Mouse (Mus musculus): ENCODE results near the gene Nhlh1. TPM values are rescaled to one million over a fixed set of nuclear protein-coding genes. Genes with fewer than 3 reads are reported as not detected.

The Nhlh1 gene
- polyA plus RNA-seq, 2 experiments: not detected

GRCm38 (mm10) chr1:172019863-172020521 is 37.4 kb downstream of the Nhlh1 start:
- Histone ChIP-seq H3K4me1 (replicated peaks; ENCODE audit: control insufficient read depth in 2 of 2, insufficient read depth in 2 of 2, low read length in 1 of 2) (no peaks in the 10 kb centered on the region), H3K27me3 (ENCODE audit: control insufficient read depth, insufficient read depth, low read length) (no peaks in the 10 kb centered on the region), H3K4me3 (ENCODE audit: insufficient read depth in 1 of 2, low read depth in 2 of 2, low read length in 2 of 2) (no peak overlapping the region), H3K27ac (no peak overlapping the region), H3K4me2 (ENCODE audit: low read depth) (no peak overlapping the region), H3K9me3 (ENCODE audit: control insufficient read depth, low read length) (no peaks in the 10 kb centered on the region), H3K36me3 (replicated peaks; ENCODE audit: control insufficient read depth, insufficient read depth, low read depth) (no peaks in the 10 kb centered on the region), H3K9ac (replicated peaks) (no peak overlapping the region)
- ATAC-seq (ENCODE audit: insufficient read depth) (no peak), DNase-seq (ENCODE audit: low read depth in 3 of 3, low spot score in 3 of 3) (no peak)
- whole genome bisulfite sequencing (ENCODE audit: insufficient replicate concordance): 64% methylated on average over 10 of the region's 10 CpGs
- no peak for TF ChIP-seq EP300 (IDR thresholded peaks at IDR 0.05; ENCODE audit: low read depth)

- DNase-seq (ENCODE audit: low read depth in 3 of 3, low spot score in 3 of 3) (no peak), ATAC-seq (ENCODE audit: insufficient read depth) (no peak)
- Histone ChIP-seq H3K9ac (replicated peaks) (no peak overlapping the region), H3K4me2 (ENCODE audit: low read depth) (no peak overlapping the region), H3K4me1 (replicated peaks; ENCODE audit: control insufficient read depth in 2 of 2, insufficient read depth in 2 of 2, low read length in 1 of 2) (no peaks in the 10 kb centered on the region), H3K27me3 (ENCODE audit: control insufficient read depth, insufficient read depth, low read length) (no peaks in the 10 kb centered on the region), H3K4me3 (ENCODE audit: insufficient read depth in 1 of 2, low read depth in 2 of 2, low read length in 2 of 2) (no peak overlapping the region), H3K36me3 (replicated peaks; ENCODE audit: control insufficient read depth, insufficient read depth, low read depth) (no peaks in the 10 kb centered on the region), H3K27ac (no peak overlapping the region), H3K9me3 (ENCODE audit: control insufficient read depth, low read length) (no peaks in the 10 kb centered on the region)
- TF ChIP-seq EP300 (IDR thresholded peaks at IDR 0.05; ENCODE audit: low read depth) (no peak), CTCF (IDR thresholded peaks at IDR 0.05; ENCODE audit: low read depth) (no peak)
- WGBS (ENCODE audit: insufficient replicate concordance): 80% methylated on average over 4 of the region's 4 CpGs
These were observed 38.0 kb downstream of the Nhlh1 start for GRCm38 (mm10) chr1:172019339-172019738.

- Histone ChIP-seq H3K27me3 (ENCODE audit: control insufficient read depth, insufficient read depth, low read length) (no peaks in the 10 kb centered on the region), H3K9me3 (ENCODE audit: control insufficient read depth, low read length) (no peaks in the 10 kb centered on the region), H3K27ac (no peak overlapping the region), H3K36me3 (replicated peaks; ENCODE audit: control insufficient read depth, insufficient read depth, low read depth) (no peaks in the 10 kb centered on the region), H3K4me1 (replicated peaks; ENCODE audit: control insufficient read depth in 2 of 2, insufficient read depth in 2 of 2, low read length in 1 of 2) (no peaks in the 10 kb centered on the region), H3K9ac (replicated peaks) (no peak overlapping the region), H3K4me2 (ENCODE audit: low read depth) (no peak overlapping the region), H3K4me3 (ENCODE audit: insufficient read depth in 1 of 2, low read depth in 2 of 2, low read length in 2 of 2) (no peak overlapping the region)
- DNase-seq (ENCODE audit: low read depth in 3 of 3, low spot score in 3 of 3) (no peak), ATAC-seq (ENCODE audit: insufficient read depth) (no peak)
- no peak for TF ChIP-seq EP300 (IDR thresholded peaks at IDR 0.05; ENCODE audit: low read depth)
- no peak for TF ChIP-seq CTCF (IDR thresholded peaks at IDR 0.05; ENCODE audit: low read depth)
- WGBS (ENCODE audit: insufficient replicate concordance): 63% methylated on average over 9 of the region's 9 CpGs
These were observed 38.7 kb downstream of the Nhlh1 start for GRCm38 (mm10) chr1:172018336-172019311.

- Histone ChIP-seq H3K4me1 (replicated peaks; ENCODE audit: control insufficient read depth in 2 of 2, insufficient read depth in 2 of 2, low read length in 1 of 2) (no peaks in the 10 kb centered on the region), H3K27ac (no peak overlapping the region), H3K4me3 (ENCODE audit: insufficient read depth in 1 of 2, low read depth in 2 of 2, low read length in 2 of 2) (no peak overlapping the region), H3K9me3 (ENCODE audit: control insufficient read depth, low read length) (no peaks in the 10 kb centered on the region), H3K36me3 (replicated peaks; ENCODE audit: control insufficient read depth, insufficient read depth, low read depth) (no peaks in the 10 kb centered on the region), H3K27me3 (ENCODE audit: control insufficient read depth, insufficient read depth, low read length) (no peaks in the 10 kb centered on the region), H3K4me2 (ENCODE audit: low read depth) (no peak overlapping the region), H3K9ac (replicated peaks) (no peak overlapping the region)
- DNase-seq (ENCODE audit: low read depth in 3 of 3, low spot score in 3 of 3): no peak
- no peak for ATAC-seq (ENCODE audit: insufficient read depth)
- 65% methylated on average over 6 of the region's 6 CpGs for WGBS (ENCODE audit: insufficient replicate concordance)
- no peak for TF ChIP-seq EP300 (IDR thresholded peaks at IDR 0.05; ENCODE audit: low read depth)
- no peak for TF ChIP-seq CTCF (IDR thresholded peaks at IDR 0.05; ENCODE audit: low read depth)
These were observed 39.8 kb downstream of the Nhlh1 start for GRCm38 (mm10) chr1:172017517-172018070.

Measured in liver, embryonic 14.5 days (tissue).